Mouse (Mus musculus): Measurements from ENCODE around the gene Synrg.
A peak's percentile ranks its signal among the peaks of the same experiment; 100 is the strongest.

The Synrg gene

GRCm38 (mm10) chr11:83963991-83964921, at the start of gene Synrg:
Gene Synrg (plus strand): TSS chr11:83964428.
- peak; percentile 89 for DNase-seq (ENCODE audit: low spot score)

- no peak for DNase-seq (ENCODE audit: low spot score)
Measured at GRCm38 (mm10) chr11:83914501-83914900, 49.7 kb upstream of the Synrg start.

- DNase-seq (ENCODE audit: low spot score), result no peak
Measured at GRCm38 (mm10) chr11:83922600-83922999, 41.6 kb upstream of the Synrg start.

GRCm38 (mm10) chr11:83927097-83927496, 37.1 kb upstream of the Synrg start:
- no peak for DNase-seq (ENCODE audit: low spot score)

GRCm38 (mm10) chr11:83932506-83933106, 31.6 kb upstream of the Synrg start:
- no peak for DNase-seq (ENCODE audit: low spot score)

GRCm38 (mm10) chr11:83933376-83933775, 30.9 kb upstream of the Synrg start:
- DNase-seq (ENCODE audit: low spot score), result no peak

GRCm38 (mm10) chr11:83935986-83936665, 28.1 kb upstream of the Synrg start:
- DNase-seq (ENCODE audit: low spot score), result peak; percentile 51

GRCm38 (mm10) chr11:83938556-83938955, 25.7 kb upstream of the Synrg start:
- no peak for DNase-seq (ENCODE audit: low spot score)

GRCm38 (mm10) chr11:83941950-83942840, 22.0 kb upstream of the Synrg start, which contains the start of gene Ddx52:
Gene Ddx52 (plus strand): TSS chr11:83942062.
- DNase-seq (ENCODE audit: low spot score), result peak; percentile 91

- no peak for DNase-seq (ENCODE audit: low spot score)
Measured at GRCm38 (mm10) chr11:83956822-83957221, 7.4 kb upstream of the Synrg start.

GRCm38 (mm10) chr11:83961983-83962382, 2.2 kb upstream of the Synrg start:
- no peak for DNase-seq (ENCODE audit: low spot score)

- no peak for DNase-seq (ENCODE audit: low spot score)
Measured at GRCm38 (mm10) chr11:83967436-83968204, 3.4 kb downstream of the Synrg start.

- DNase-seq (ENCODE audit: low spot score), result no peak
Measured at GRCm38 (mm10) chr11:83968205-83968575, 4.0 kb downstream of the Synrg start.

GRCm38 (mm10) chr11:83969040-83969439, 4.8 kb downstream of the Synrg start:
- no peak for DNase-seq (ENCODE audit: low spot score)

GRCm38 (mm10) chr11:83974561-83975346, 10.5 kb downstream of the Synrg start:
- no peak for DNase-seq (ENCODE audit: low spot score)

GRCm38 (mm10) chr11:83975488-83975887, 11.3 kb downstream of the Synrg start:
- DNase-seq (ENCODE audit: low spot score), result no peak

GRCm38 (mm10) chr11:83976236-83976977, 12.2 kb downstream of the Synrg start:
- no peak for DNase-seq (ENCODE audit: low spot score)

- no peak for DNase-seq (ENCODE audit: low spot score)
Measured at GRCm38 (mm10) chr11:83977810-83978209, 13.6 kb downstream of the Synrg start.

- no peak for DNase-seq (ENCODE audit: low spot score)
Measured at GRCm38 (mm10) chr11:83979992-83980391, 15.8 kb downstream of the Synrg start.
